Mouse (Mus musculus) lung, postnatal 0 days (tissue): ENCODE measurements around the gene Vps45. TPM values are rescaled to one million over a fixed set of nuclear protein-coding genes. Genes with fewer than 3 reads are reported as not detected.

Experiments used
- ATAC-seq: fragments of 200-750 bp; cut with Nextera tagmentation; 2 replicates; pipeline ENCODE4 v1.8.0; 2017; ENCODE audit warnings: moderate library complexity
- DNase-seq: peaks from one replicate; pipeline ENCODE4 v3.0.0-alpha.2; 2016; ENCODE audit warnings: low spot score
- H3K27ac ChIP-seq: fragments of 300-500 bp; sonication (generic); 2 replicates; pipeline ENCODE4 v1.5.1; 2014; ENCODE audit warnings: antibody characterized with exemption, mild to moderate bottlenecking, low read length, mixed read lengths
- H3K27me3 ChIP-seq: fragments of 300-500 bp; sonication (generic); replicated peaks from 2 replicates; pipeline ENCODE4 v1.6.1; 2014; ENCODE audit warnings: low read length, mixed read lengths; ENCODE audit not compliant: insufficient read depth
- H3K36me3 ChIP-seq: fragments of 300-500 bp; sonication (generic); 2 replicates; pipeline ENCODE4 v1.6.1; 2014; ENCODE audit warnings: low read length, mixed read lengths; ENCODE audit not compliant: insufficient read depth
- H3K4me1 ChIP-seq: fragments of 300-500 bp; sonication (generic); 2 replicates; pipeline ENCODE4 v1.6.1; 2014; ENCODE audit warnings: antibody characterized with exemption, low read depth, low read length, mixed read lengths; ENCODE audit not compliant: insufficient read depth
- H3K4me2 ChIP-seq: fragments of 300-500 bp; sonication (generic); replicated peaks from 2 replicates; pipeline ENCODE4 v1.6.1; 2014; ENCODE audit warnings: low read depth, mild to moderate bottlenecking, low read length, moderate library complexity, mixed read lengths
- H3K4me3 ChIP-seq: fragments of 300-500 bp; sonication (generic); 2 replicates; pipeline ENCODE4 v1.5.1; 2014; ENCODE audit warnings: low read depth, low read length
- H3K9ac ChIP-seq: fragments of 300-500 bp; sonication (generic); replicated peaks from 2 replicates; pipeline ENCODE4 v1.6.1; 2014; ENCODE audit warnings: low read depth, mild to moderate bottlenecking
- H3K9me3 ChIP-seq: fragments of 300-500 bp; sonication (generic); 2 replicates; pipeline ENCODE4 v1.6.1; 2016; ENCODE audit warnings: low read length, mixed read lengths
- CTCF ChIP-seq: IDR thresholded peaks from 2 replicates; pipeline ENCODE4 v1.5.1; 2016; ENCODE audit warnings: antibody characterized with exemption, mild to moderate bottlenecking
- EP300 ChIP-seq: IDR thresholded peaks from 2 replicates; pipeline ENCODE4 v1.6.1; 2016; ENCODE audit warnings: antibody characterized with exemption, mild to moderate bottlenecking, control low read depth
- WGBS: fragments of 180-500 bp; shearing (Covaris S2); extraction: QIAGEN DNeasy Blood & Tissue Kit; methylation state at CpG from one replicate; pipeline ENCODE4 v1.1.7; 2014; 5-methylcytosine and 5-hydroxymethylcytosine counted together
- polyA plus RNA-seq: library from polyadenylated mRNA; unstranded; fragments of >200 nt; fragmentation: Nextera tagmentation; extraction: Ambion mirVana; gene quantifications from 2 replicates; pipeline ENCODE4 v1.2.1, GENCODE M21; 2015

Vps45 gene
- polyA plus RNA-seq, 1 experiment from 2014 or later, result 32.8 TPM

DNA sequence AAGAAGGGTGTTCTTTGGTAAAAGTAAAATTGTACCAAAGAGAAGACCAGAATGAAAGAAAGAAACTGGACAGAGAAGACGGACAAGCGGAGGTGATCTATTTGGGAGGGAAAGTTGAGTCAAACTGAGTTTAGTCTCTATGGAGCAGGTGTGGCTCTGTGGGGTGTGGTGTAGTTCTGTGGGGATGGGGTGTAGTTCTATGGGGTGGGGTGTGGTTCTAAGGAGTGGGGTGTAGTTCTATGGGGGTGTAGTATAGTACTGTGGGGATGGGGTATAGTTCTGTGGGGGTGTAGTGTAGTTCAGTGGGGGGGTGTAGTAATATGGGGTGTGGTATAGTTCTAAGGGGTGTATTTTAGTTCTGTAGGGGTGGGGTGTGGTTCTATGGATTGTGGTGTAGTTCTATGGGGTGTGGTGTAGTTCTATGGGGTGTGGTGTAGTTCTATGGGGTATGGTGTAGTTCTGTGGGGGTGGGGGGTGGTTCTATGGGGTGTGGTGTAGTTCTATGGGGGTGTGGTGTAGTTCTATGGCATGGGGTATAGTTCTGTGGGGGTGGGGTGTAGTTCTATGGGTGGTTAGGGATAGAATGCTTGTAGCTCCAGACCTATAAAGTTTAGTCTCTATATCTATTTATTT is 41.9 kb downstream of the Vps45 start:
- H3K9ac ChIP-seq, result no peak overlapping the region
- no peak for TF ChIP-seq CTCF
- TF ChIP-seq EP300, result no peak
- no peak overlapping the region for H3K27ac ChIP-seq
- 95% methylated on average over 2 of the region's 2 CpGs for whole genome bisulfite sequencing
- DNase-seq (no peak), ATAC-seq (no peak)
- no peaks in the 10 kb centered on the region for H3K27me3 ChIP-seq
- H3K4me1 ChIP-seq, result no peaks in the 10 kb centered on the region
- no peak overlapping the region for H3K4me3 ChIP-seq
- H3K4me2 ChIP-seq, result no peak overlapping the region
- no peaks in the 10 kb centered on the region for H3K9me3 ChIP-seq
- no peaks in the 10 kb centered on the region for H3K36me3 ChIP-seq

- Histone ChIP-seq H3K9ac (no peak overlapping the region), H3K9me3 (no peaks in the 10 kb centered on the region), H3K4me3 (no peak overlapping the region), H3K27ac (no peak overlapping the region), H3K27me3 (no peaks in the 10 kb centered on the region), H3K4me1 (no peaks in the 10 kb centered on the region), H3K4me2 (no peak overlapping the region), H3K36me3 (no peaks in the 10 kb centered on the region)
- 59% methylated on average over 2 of the region's 2 CpGs for WGBS
- TF ChIP-seq CTCF (no peak), EP300 (no peak)
- ATAC-seq, result peak; percentile 54
- peak; percentile 37 for DNase-seq
Measured at GRCm38 (mm10) chr3:96015681-96016080, 42.6 kb downstream of the Vps45 start.

- Histone ChIP-seq H3K4me1 (no peaks in the 10 kb centered on the region), H3K9ac (no peak overlapping the region), H3K4me2 (no peak overlapping the region), H3K4me3 (no peak overlapping the region), H3K9me3 (no peaks in the 10 kb centered on the region), H3K36me3 (no peaks in the 10 kb centered on the region), H3K27me3 (no peaks in the 10 kb centered on the region), H3K27ac (no peak overlapping the region)
- 55% methylated on average over 5 of the region's 5 CpGs for WGBS
- ATAC-seq, result no peak
- DNase-seq, result no peak
- TF ChIP-seq EP300 (no peak), CTCF (no peak)
Measured at GRCm38 (mm10) chr3:96012805-96013204, 45.5 kb downstream of the Vps45 start.

DNA sequence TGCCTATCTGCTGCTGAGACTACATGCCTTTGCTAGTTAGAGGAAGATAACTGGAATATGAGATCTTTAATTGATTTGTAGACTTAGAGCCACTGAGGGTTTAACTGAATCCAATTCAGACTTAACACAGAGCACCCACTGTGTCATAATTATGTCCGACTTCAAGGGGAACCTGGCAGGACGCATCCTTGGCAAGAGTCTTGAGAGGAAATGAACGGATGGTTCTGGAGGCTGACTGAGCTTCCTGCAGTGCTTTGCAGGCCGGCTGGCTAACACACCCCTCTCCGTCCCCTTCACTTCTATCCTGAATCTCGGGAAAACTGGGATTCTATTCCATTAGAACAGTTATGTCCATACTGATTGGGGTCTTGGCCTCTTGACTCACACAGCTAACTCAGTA is 49.8 kb downstream of the Vps45 start:
- no peaks in the 10 kb centered on the region for H3K36me3 ChIP-seq
- DNase-seq (no peak), ATAC-seq (no peak)
- no peak overlapping the region for H3K9ac ChIP-seq
- no peaks in the 10 kb centered on the region for H3K9me3 ChIP-seq
- no peak overlapping the region for H3K4me3 ChIP-seq
- H3K27me3 ChIP-seq, result no peaks in the 10 kb centered on the region
- no peaks in the 10 kb centered on the region for H3K4me1 ChIP-seq
- TF ChIP-seq CTCF, result no peak
- TF ChIP-seq EP300, result no peak
- no peak overlapping the region for H3K27ac ChIP-seq
- 64% methylated on average over 6 of the region's 6 CpGs for WGBS
- H3K4me2 ChIP-seq, result no peak overlapping the region

DNA sequence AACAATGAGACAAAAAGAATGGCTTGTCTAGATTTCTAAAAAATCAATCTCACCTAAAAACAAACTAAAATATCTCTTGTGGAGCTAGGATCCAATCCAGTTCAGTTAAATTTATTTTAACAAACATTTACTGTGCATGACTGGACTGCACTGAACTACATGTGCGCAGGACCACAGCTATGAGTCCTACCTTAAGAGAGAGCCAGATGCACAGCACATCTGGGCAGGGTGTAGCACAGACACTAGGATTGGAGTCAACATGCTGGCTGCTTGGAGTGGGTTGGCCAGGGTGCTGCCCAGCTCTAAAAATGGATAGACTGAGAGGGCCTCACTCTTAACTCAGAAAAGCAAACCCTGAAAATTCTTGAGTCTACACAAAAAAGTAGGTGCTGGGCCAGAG is 56.7 kb downstream of the Vps45 start:
- 87% methylated on average over 1 of the region's 1 CpGs for WGBS
- ATAC-seq (no peak), DNase-seq (no peak)
- Histone ChIP-seq H3K9me3 (no peaks in the 10 kb centered on the region), H3K4me3 (no peak overlapping the region), H3K36me3 (no peaks in the 10 kb centered on the region), H3K4me1 (peaks cover 4% of the 10 kb centered on the region; the same call in 1 of the 2 replicates), H3K4me2 (no peak overlapping the region), H3K27me3 (no peaks in the 10 kb centered on the region), H3K27ac (no peak overlapping the region), H3K9ac (no peak overlapping the region)
- TF ChIP-seq CTCF (no peak), EP300 (no peak)

GRCm38 (mm10) chr3:96000921-96001501 is 57.3 kb downstream of the Vps45 start:
- no peak for TF ChIP-seq EP300
- no peak for TF ChIP-seq CTCF
- H3K36me3 ChIP-seq, result no peaks in the 10 kb centered on the region
- H3K27ac ChIP-seq, result no peak overlapping the region

More at GRCm38 (mm10) chr3:96000921-96001501, 57.3 kb downstream of the Vps45 start:
- Histone ChIP-seq H3K4me2 (no peak overlapping the region), H3K4me3 (no peak overlapping the region), H3K9me3 (no peaks in the 10 kb centered on the region), H3K9ac (no peak overlapping the region), H3K4me1 (peaks cover 4% of the 10 kb centered on the region; the same call in 1 of the 2 replicates), H3K27me3 (no peaks in the 10 kb centered on the region)
- no peak; the same call in 1 of the 2 replicates for ATAC-seq
- 73% methylated on average over 9 of the region's 9 CpGs for WGBS
- no peak for DNase-seq
